Mouse (Mus musculus) central nervous system, embryonic 18 days (tissue): ENCODE data around the gene Gm45521. TPM values are rescaled to one million over a fixed set of nuclear protein-coding genes. Genes with fewer than 3 reads are reported as not detected.

ENCODE experiments used
- polyA plus RNA-seq: library from polyadenylated mRNA; depleted of rRNA; stranded (reverse); fragments of >200 nt; gene quantifications from 2 replicates; pipeline ENCODE4 v1.2.3, GENCODE M21; 2012; rRNA removed

The Gm45521 gene
- polyA plus RNA-seq: 0.17 and 0.18 TPM in 2 replicates

DNA sequence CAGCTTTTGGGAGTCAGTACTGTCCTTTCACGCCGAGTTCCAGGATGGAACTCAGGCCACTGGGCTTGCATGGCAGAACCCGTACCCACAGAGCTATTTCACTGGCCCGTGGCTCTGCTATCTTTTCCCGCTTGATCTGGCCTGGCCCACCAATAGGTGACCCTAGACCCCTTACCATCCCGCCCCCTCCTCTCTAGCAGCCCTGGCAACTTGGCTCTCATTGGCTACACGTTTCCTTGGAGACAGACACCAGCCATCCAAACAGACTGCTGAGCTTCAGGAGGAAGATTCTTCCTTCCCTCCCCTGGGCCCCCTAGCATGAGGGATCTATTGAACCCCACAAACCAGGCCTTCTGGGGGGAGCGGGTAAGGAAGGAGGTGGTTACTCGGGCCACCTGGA is at the start of gene Gm45521:
Gene Gm45521 (plus strand): TSS at position 240 of the 400 bp plus-strand sequence.

DNA sequence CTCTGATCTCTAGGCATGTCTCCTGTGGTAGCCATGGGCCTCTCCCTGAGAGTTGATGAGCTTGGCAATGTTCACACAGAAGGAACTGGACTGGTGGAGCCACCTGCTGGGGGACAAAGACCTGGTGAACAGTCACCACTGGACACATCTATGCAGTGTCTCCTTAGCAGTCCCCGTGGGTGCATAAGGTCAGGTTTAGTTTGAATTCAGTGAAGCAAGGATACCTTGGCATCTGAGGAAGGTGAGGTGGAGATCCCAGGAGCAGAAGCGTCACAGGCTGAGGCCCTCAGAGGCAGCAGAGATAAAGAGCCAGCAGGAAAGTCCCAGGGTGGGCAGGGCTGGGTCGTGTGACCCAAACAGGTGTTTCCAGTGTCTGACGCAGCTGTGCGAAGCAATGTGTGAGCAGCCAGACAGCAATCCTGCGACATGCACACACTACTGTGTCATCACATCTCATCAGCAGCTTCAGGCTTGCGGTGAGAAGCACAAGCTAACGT is 37.2 kb downstream of the Gm45521 start, which contains the start of gene Dnase1l3:
Gene Dnase1l3 (minus strand): TSS at position 303 of the 497 bp plus-strand sequence.

DNA sequence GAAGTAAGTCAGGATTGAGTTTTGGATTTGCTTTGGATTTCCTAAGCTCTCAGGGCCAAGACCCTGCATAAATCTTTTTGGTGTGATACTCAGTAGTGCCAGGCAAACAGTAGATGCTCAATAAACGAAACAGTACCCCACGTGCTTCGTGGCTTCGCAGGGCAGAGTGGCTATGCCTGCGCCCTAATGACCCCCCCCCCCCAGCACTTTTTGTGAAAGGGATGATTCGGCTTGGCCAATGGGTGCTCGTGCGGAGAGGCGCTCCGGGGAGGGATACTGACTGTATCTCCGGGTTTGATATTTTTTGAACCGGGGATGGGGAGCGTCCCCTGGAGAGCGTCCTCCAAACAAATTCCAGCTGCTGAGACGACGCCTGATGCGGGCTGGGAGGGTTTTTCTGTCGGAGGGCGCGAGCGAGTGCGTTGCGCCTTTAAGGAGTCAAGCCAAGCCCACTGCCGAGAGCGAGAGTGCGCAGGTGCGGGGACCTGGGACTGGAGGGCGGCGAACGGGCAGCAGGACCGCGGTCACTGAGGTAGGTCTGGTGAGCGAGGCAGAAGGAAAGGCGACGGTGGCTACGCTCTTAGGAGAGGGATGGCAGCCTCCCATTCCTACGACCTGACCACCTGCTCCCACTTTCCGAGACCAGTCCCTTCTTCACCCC is 45.5 kb downstream of the Gm45521 start, which contains the start of gene Abhd6:
Gene Abhd6 (plus strand): TSS at position 471 of the 661 bp plus-strand sequence.

Other genes starting within 250 kb of the Gm45521 start
- not detected in 2 replicates for gene Gm26661, start 165.7 kb upstream of the Gm45521 start, polyA plus RNA-seq
- 19.1 and 19.5 TPM in 2 replicates for gene Flnb, start 139.3 kb upstream of the Gm45521 start, polyA plus RNA-seq
- 0.01 TPM in 1 of 2 replicates, not detected in the other for gene Dnase1l3, start 37.3 kb downstream of the Gm45521 start, polyA plus RNA-seq
- 19.2 and 19.8 TPM in 2 replicates for gene Abhd6, start 45.6 kb downstream of the Gm45521 start, polyA plus RNA-seq
- 26.2 and 28.2 TPM in 2 replicates for gene Rpp14, start 123.1 kb downstream of the Gm45521 start, polyA plus RNA-seq
- 66.0 and 66.3 TPM in 2 replicates for gene Pxk, start 140.9 kb downstream of the Gm45521 start, polyA plus RNA-seq
- 201 and 216 TPM in 2 replicates for gene Pdhb, start 215.7 kb downstream of the Gm45521 start, polyA plus RNA-seq